Mouse (Mus musculus): ENCODE measurements around the gene Rad23a.

Gene Rad23a

DNA sequence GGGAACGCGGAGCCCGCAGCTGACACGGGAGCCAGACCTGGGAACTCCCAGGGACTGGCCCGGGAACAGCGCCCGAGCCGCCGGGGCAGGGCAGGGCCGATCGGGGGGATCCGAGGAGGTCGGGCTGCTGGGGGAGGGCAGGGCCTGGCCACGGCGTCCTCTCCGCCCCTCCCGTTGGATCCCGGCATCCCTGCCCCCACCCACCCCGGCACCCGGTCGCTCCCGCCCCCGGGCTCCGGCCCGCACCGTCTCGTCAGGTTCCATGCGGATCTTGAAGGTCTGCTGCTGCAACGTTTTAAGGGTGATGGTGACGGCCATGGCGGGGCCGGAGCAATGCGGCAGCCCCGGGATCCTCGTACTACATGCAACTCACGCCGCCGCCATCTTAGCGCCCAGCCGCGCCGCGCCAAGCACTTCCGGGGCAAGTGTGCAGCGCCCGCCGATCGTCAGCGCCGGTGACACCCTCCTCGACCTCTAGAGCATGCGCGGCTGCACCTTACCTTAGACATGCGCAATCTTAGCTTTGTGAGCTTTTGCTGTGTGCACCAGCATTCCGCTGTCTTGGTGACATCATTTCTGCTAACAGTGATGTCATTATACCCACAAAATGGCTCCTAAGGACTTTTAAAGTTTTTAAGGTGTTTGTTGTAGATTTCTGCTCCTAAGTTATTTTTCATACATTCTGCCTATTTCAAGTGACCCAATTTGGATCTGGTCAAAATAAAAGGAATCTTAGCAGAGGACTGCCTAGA is at the start of gene Rad23a:
Gene Rad23a (minus strand): TSS at position 418 of the 752 bp plus-strand sequence.
- peak; percentile 94 for DNase-seq

DNA sequence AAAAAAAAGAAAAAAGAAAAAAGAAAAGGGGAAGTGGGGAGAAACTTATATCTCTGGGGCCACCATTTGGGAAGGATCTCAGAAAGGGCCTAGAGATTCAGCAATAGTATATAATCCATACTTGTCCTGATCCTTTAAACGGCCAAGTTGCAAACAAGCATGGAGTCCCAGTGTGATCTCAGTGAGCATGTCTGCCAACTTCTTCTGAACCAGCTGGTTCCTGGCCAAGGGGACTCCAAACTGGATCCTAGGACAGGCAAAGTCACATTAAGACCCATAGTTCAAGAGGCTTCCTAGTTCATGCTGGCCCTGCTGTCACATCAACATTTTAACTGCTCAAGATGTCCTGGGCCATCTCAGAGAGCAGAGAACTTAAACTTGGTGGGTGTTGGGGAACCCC is 48.7 kb upstream of the Rad23a start:
- no peak for DNase-seq

DNA sequence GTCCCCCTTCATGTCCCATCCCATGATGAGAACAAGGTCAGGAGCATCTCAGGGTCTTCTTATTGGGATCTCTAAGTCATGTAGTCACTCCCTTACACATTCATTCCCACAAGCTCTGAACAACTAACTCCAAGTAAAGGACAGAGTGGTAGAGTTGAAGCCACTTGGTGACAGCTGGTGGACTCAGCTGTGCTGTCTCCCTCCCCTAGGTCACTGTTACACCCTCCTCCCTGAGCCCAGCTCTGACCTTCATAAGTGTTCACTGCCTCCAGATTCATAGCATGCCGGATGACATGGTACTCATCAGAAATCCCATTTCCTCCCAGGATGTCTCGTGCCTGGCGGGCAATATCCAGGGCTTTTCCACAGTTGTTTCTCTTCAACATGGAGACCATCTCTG is 47.8 kb upstream of the Rad23a start:
- no peak for DNase-seq

DNA sequence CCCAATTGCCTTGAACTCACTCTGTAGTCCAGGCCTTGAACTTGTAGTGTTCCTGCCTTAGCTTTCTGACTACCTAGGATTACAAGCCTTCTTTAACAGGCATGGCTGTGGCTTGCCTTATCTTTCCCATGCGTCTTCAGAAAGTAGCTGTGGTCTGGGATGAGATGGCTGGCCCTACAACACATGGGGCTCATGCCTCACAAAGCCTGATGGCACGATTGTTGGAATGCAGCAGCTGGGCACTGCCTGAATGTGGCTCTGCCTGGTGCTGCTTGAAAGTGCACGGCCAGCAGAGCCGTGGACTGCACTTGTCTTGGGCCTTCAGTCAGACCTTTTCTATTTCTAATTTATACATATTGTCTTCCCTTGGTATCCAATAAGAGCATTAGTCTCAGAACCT is 44.3 kb upstream of the Rad23a start:
- no peak for DNase-seq

DNA sequence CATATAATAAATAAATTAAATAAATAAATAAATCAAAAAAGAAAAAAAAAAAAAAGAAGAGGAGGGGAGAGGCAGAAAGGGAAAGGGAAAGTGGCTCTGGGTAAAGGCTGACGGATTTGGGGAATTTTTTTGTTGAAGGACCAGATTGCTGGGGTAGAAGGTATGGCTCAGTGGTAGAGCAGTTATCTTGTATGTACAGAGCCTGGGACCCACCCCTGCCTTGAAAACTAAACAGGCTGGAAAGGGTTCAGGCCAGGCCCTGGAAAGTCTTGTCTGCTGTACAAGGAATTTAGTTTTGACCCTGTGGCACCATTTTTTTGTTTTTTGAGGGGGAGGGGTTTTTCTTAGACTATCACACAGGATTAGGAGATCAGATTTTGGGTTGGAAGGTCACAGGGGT is 38.5 kb upstream of the Rad23a start:
- no peak for DNase-seq

DNA sequence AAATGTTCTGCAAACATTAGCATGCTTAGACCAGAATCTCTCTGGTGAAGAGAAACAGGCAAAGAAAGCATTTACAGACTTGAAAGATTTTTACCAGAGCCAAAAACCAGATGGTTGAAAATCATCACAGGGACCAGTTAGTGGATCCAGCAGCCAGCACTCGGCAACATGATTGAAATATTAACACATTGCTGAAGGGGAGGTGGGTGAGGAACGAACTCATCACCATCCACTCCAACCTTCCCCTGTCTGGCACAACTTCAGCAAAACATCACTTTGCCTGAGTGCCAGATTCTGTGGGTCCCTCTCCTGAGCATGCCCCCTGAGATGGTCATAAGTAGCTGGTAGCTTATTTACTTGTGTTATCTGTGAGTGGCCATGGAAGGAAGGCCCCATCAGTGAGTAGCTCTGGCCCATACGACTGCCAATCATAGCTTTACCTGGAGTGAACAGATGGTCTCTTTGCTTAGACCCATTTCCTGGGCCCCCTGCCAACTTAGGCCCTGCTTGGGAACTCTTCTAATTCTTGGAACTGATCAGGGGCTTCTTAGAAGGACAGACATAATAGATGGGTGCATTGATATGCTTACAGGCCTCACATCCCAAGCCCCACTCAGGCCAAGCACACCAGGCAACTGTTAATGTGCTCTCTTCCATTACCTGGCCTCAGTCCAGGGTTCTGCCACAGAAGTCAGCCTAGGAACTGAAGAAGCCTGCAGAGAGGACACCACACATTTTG is 37.0 kb upstream of the Rad23a start:
- DNase-seq, result peak; percentile 84

DNA sequence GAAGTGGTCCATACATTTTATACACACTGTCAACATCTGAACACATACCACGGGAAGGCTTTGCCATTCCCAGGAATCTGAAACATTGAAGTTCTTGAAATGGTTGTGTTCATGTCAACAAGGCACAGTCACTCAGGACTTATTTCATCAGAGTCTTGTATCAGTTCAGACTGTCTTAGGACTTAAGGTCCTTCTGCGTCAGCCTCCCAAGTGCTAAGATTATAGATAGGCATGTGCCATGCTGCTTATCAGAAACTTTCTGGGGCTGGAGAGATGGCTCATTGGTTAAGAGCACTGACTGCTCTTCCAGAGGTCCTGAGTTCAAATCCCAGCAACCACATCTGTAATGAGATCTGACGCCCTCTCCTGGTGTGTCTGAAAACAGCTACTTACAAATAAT is 33.9 kb upstream of the Rad23a start:
- DNase-seq, result no peak

DNA sequence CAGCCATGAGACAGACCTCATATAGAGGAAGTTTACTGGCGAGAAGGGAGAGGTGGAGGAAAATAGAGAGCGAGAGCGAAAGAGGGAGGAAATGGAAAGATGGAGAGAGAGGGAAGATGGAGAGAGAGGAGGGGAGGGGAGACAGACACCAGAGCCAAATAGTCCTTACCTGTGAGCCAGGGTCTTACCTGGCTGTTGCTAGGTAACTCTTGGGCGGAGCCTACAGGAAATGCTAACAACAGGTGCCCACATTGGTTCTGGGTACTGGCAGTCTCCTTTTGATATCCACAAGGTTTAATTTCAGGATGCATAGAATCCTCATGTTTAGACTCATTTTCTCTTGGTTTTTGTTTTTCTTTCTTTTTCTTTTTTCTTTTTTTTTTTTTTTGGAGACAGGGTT is 32.6 kb upstream of the Rad23a start:
- no peak for DNase-seq

DNA sequence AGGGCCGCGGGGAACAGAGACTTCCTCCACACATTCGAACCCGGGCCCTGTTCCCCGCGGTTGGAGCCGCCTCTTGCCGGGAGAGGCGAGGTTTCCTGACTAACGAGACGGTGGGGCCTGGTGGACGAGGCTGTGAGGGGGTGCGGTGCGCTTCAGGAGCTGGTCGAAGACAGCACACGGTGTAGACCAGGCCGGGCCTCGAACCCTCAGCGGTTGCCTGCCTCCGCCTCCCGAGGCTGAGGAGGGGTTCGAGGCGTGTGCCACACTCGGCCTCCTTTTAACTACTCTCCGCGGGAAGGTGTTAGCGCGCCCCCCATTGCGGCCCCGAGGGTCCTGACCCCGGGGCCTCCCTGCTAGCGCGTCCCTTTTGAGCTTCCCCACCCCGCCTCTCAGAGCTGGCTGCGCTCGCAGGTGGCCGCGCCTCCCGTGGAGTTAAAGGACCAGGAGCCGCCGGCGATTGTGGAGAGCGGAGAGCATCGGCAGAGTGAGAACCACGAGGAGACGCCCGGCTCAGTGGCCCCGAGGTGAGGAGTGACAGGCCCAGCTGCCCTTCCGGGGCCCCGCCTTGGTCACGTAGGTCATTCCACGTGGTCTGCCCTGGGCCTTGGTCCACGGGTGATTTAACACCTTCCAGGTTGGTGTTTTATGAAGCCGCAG is 32.0 kb upstream of the Rad23a start:
- DNase-seq, result peak; percentile 49

DNA sequence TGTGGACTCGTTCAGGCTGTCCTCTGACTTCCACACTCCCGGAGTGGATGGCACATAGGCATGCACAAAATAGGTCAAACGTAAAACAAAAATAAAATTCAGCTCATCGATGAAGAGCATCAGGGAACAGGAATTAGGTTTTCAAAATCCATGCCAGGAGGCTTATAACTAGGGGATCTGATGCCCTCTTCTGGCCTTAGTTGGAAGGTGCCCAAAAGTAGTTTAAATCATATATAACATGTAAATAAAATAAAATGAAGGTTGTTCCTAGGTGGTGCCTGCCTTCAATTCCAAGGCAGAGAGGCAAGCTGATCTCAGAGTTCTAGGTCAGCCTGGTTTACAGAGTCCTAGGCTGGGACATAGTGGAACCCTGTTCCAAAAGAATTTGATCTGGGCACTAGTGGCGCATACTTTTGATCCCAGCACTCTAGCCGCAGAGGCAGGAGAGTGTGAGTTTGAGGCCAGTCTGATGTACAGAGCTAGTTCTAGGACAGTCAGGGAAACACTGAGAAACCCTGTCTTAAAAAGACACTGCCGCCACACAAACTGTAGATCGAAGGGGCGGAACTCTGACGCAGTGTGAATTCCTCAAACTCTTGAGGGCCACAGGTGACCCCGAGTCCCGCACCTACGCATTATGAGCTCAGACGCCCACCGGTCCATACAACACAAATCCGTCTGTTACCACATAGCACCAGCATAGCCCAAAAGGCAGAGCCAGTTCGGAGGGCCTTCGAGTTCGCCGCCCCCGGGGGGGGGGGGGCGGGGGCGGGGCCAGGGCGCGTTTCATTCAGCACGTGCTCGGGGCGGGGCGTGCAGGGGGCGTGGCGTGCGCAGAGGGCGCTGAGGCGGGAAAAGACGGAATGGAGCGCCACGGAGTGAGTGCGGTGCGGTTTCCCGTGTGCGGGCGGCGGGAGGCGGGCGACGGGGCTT is 31.2 kb upstream of the Rad23a start, which contains the start of gene Syce2:
Gene Syce2 (plus strand): TSS at position 736 of the 933 bp plus-strand sequence.
- DNase-seq, result peak; percentile 69

DNA sequence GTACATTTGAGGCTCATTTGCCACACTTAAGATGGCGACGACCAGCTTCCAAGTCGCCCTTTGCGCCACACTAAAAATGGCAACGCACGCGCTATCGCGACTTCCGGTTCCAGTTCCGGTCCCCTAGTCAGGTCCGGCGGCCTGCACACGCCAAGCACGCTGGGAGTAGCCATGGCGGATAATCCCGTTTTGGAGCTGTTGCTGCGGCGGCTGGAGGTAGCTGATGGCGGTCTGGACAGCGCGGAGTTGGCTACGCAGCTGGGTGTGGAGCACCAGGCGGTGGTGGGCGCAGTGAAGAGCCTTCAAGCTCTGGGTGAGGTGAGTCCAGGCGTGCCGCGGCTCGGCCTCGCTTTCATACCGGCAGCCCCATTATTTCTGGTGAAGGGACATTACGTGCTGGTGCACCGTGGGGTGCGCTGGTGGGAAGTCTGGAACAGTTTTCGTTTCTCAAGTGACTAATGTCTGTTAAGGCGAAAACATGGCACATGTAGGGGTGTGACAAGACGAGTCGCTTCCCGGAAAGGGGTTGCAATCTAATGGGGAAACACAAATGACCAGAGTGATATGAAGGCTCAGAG is 16.5 kb upstream of the Rad23a start, which contains the start of gene Farsa:
Gene Farsa (plus strand): TSS at position 126 of the 578 bp plus-strand sequence.
- DNase-seq, result peak; percentile 93

DNA sequence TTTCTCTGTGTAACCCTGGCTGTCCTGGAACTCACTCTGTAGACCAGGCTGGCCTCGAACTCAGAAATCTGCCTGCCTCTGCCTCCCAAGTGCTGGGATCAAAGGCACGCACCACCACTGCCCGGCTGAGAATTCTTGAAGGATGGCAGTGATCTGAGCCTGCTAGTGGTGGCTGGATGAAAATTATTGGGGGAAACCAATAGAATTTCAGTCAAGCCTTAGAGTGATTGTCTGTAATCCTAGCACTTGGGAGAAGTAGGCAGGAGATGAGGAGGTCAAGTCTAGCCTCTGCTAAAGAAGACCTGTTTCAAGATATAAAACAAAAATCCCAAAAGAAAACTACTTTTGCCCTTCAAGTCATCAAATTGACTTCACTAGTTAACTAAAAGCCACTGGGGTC is 16.0 kb upstream of the Rad23a start:
- DNase-seq, result no peak

DNA sequence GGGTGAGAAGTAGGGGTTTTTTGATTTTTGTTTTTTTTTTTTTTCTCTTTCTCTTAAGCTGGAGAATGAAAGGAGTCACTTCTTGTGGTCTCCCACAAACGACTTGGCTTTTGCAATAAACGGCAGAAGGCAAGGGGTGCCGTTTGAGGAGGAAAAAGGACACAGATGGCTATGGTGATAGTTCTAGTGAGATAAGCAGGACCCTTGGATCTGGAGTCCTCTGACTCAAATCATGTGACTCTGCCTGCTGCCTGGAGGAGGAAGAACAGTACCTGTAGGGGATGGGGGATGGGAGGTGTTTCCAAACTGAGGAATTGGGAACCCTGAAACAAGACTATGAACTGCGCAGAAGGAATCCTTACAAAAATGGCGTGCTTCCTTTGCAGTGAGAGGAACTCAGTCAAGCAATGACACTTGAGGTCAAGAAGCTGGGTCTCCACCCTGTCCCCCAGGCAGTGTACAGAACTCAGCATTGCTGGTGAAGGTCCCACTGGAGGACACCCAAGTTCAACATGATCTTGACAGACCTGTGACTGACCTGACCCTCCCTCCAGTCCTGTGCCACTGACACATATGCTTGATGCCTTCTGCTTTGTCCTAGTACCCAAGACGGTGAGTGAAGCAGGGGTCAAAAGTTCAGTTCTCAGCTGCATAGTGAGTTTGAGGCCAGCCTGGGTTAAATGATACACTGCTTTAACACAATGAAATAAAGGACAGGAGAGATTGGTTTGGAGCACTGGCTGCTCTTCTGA is 7.4 kb upstream of the Rad23a start:
- DNase-seq, result peak; percentile 63

DNA sequence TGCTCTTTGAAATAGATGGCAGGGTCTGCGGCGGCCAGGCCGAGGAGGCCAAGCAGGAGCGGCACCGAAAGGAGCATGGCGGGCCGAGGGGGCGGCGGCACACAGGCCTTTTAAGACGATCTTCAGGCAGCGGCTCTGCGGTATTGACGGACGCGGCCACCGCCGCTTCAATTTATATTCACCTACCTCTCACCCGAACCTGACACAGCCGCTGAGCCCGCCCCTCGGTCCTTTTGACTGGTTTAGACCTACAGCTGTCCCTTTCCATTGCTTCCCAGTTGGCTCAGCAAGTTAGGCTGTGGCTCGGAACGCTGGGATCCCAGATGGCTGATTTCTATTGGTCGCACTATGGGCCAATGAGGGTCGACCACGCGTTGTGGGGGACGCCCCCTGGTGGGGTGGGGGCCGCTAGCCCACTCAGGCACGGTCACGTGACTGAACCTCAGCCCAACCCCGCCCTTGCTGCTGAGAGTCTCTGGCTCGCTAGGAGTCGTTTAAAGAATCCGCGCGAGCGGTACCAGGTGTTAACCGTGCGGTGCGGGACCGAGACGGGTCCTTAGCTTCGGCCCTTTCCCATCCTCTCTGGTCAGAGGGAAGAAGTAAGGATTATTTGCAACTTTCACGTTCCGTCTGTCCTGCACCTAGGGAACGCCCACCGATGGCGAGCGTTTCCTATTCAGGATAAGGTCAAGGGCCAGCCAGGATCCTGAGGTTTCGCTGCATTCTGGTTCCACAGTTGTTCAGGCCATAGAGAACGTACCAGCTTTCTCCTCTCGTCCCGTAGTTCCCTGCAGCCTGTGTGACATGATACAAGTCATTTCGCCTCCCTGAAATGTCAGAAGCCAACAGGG is 6.5 kb upstream of the Rad23a start, which contains the start of gene Calr:
Gene Calr (minus strand): TSS at position 213 of the 851 bp plus-strand sequence.
- DNase-seq, result peak; percentile 100

DNA sequence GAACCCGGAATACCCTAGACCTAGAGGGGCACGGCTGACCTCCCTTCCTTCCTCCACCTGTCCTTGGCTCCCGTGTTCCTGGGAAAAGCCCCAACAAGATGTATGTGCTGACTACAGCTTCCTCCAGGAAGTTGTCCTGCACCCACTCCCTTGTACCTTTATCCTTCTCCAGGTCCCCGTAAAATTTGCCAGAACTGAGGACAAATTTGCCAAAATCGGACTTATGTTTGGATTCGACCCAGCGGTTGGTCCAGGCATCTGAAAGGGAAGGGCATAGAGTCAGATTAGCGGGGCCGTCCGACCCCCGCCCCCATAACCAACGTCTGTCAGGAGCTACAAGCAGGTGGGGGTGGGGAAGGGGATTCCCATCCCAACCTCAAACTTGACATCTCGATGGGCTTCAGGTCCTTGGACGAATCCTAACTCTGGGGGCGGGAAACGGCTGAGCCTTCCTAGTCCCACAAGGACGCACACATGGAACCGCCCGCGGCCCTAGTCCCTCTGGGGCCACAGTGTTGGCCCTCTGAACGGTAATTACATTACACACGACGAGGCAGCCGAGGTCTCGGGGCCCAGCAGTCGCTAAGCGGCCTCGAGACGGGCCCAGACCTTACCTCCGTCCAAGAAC is 5.7 kb upstream of the Rad23a start:
- DNase-seq, result peak; percentile 74

DNA sequence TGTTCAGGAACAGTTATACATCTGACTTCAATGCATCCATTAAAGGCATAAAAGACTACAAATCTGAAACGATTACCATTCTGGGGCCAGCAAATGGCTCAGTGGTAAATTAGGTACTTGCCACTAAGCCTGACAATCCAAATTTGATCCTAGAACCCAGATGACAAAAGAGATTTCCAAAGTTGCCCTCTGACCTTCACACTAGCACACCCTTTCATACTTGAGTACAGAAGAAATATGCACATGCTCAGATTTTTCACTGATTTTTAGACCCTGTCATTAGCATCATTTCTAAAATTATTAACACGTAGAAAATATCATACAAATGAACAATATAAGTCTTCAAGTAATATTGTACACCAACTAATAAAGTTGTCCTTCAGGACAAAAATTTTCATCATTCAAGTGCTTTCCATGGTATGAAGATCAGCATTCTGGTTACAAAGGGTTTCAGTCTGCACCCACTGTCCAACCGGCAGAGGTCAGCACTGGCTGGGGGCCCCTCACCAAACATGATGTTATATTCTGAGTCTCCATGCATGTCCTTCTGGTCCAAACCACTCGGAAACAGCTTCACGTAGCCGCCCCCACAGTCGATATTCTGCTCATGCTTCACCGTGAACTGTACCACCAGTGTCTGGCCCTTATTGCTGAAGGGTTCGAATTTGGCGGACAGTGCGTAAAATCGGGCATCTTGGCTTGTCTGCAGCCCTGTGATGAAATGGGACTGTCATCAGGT is 5.1 kb upstream of the Rad23a start:
- DNase-seq, result no peak

DNA sequence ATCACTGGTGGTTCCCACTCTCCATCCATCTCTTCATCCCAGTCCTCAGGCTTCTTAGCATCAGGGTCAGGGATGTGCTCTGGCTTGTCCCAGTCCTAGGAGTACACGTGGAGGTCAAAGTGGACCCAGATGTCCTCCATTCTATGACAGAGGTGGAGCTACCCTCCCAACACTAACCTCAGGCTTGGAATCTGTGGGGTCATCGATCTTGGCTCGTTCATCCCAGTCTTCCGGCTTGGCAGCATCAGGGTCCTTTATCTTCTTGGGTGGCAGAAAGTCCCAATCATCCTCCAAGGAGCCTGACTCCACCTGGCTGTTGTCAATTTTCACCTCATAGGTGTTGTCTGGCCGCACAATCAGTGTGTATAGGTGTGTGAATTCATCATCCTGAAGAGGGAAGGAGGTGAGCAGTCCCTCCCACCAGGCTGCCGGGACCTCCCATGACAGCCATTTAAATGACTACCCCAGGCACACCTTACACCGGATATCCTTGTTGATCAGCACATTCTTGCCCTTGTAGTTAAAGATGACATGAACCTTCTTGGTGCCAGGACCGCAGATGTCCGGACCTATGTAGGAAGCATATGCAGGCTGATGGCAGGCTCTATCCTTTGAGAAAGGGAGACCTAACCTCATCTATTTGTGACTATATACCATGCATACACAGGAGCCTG is 4.1 kb upstream of the Rad23a start:
- no peak for DNase-seq

DNA sequence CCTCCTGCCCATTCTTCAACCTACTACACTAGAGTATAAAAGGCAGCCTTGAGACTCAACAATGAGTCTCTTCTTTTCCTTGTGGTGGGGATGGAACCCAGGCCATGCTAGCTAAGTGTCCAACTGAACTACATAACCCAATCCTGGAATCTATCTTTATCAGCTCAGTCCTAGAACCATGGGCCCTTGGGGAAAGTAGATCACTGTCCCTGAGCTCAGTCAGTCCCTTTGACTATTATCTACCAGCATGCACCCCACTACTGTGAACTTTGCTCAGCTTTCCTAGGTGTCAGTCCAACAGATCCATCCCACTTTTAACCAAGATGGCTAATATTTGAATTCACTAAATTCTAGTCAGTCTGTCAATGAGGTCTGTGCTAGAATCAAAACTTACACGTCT is 1.0 kb upstream of the Rad23a start:
- no peak for DNase-seq

DNA sequence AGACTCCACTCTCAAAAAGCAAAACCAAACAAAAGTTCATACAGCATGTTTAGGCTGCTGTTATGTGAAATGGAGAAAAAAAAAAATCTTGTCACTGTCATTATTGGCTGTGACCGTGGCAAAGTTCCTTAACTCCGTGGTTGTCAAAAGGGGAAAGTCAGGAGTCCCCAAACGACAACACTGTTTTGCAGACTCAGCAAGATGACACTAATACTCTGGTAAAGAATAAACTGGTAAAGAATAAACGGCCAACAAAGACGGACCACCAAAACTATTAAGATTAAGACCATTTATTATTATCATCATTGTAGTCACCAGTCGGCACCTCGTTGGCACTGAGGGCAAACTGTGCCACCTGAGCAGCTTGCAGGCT is 604 bp downstream of the Rad23a start:
- no peak for DNase-seq
